Mouse (Mus musculus): Measurements from ENCODE around the gene Gm10959. TPM values are rescaled to one million over a fixed set of nuclear protein-coding genes. Genes with fewer than 3 reads are reported as not detected.

Gene Gm10959
- polyA plus RNA-seq, 1 experiment from 2014 or later = not detected

DNA sequence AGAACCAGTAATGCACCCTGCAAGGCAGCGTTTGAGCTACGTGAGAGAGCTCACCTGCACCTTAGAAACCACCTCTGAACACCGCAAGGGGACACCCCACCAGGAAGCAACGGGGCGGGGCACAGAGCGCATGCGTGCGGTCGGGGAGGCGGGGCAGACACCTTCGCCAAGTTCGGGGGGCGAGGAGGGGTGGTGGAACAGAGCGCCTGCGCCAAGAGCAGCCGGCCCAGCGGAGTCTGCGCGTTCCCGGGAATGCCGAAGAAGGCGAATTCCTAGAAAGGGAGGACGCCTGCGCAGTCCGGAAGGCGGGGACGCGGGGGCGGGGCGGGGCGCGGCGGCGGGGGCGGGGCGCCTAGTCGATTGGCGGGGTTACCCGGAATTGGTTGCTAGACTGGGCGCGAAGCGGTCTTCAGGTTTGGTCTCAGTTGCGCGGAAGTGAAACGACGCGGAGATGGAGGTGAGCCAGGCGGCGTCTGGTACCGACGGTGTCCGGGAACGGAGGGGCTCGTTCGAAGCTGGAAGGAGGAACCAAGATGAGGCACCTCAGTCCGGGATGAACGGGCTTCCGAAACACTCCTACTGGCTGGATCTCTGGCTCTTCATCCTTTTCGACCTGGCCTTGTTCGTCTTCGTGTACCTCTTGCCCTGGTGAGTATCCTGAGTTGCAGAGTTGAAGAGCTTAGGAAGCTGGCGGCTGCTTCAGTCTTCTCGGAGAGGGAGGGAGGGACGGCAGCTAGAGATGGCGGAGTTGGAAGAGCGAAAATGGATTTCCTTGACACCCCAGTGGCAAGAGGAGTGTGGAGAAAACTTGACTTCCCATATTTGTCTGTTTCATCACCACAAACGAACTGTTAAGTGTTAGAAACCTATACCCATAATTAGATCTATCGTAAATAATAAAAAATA is 5.1 kb upstream of the Gm10959 start, which contains the start of gene 1810037I17Rik:
Gene 1810037I17Rik (plus strand): TSS at position 195 of the 906 bp plus-strand sequence.
- H3K4me2 ChIP-seq (ENCODE audit: low read length) = peak within 1 kb of the TSS; percentile 51
- H3K27ac ChIP-seq (ENCODE audit: low read depth, low read length) = peak within 1 kb of the TSS; percentile 63; the same call in 1 of the 2 replicates
- peak within 1 kb of the TSS; percentile 66 for H3K9ac ChIP-seq (ENCODE audit: low read length)
- DNase-seq (ENCODE audit: low spot score) = peak; percentile 98
- 0 out of 2 replicates have a peak, but pooled peaks cover 4% of the 10 kb centered on the region for H3K4me1 ChIP-seq (ENCODE audit: control insufficient read depth, insufficient read depth, low read length)
- H3K9me3 ChIP-seq (replicated peaks; ENCODE audit: control insufficient read depth, low read length) = no peaks in the 10 kb centered on the region
- WGBS = 1% methylated on average over 65 of the region's 68 CpGs
- peaks cover 5% of the 10 kb centered on the region; the same call in 1 of the 2 replicates for H3K36me3 ChIP-seq (ENCODE audit: control insufficient read depth, insufficient read depth, low read length)
- no peaks in the 10 kb centered on the region for H3K27me3 ChIP-seq (replicated peaks; ENCODE audit: control insufficient read depth, insufficient read depth, low read length)
- H3K4me3 ChIP-seq (ENCODE audit: low read depth, low read length) = peak within 1 kb of the TSS; percentile 57
- peak; percentile 99 for ATAC-seq

DNA sequence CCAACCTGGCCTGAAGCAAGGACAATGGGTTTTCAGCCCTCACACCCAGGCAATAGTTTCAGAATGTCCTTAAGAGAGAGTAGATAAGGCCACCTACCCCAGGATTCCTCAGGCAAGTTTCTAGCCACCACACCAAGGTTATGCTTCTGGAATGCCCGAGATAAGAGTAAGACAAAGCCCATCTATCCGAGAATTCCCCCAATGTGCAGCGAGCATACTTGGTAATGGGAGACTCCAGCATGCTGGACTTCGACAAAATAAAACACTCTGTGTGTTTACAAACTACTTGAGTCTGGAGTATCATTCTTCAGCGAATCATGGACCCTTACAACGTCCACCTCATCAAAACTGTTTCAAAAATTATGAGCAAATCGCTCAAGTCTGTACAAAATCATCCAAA is 4.0 kb upstream of the Gm10959 start:
- 77% methylated on average over 7 of the region's 7 CpGs for WGBS
- Histone ChIP-seq H3K27ac (ENCODE audit: low read depth, low read length) (no peak overlapping the region), H3K4me3 (ENCODE audit: low read depth, low read length) (0 out of 2 replicates have a peak overlapping the region, but pooled peaks have one; percentile 57), H3K36me3 (ENCODE audit: control insufficient read depth, insufficient read depth, low read length) (peaks cover 5% of the 10 kb centered on the region; the same call in 1 of the 2 replicates), H3K4me1 (ENCODE audit: control insufficient read depth, insufficient read depth, low read length) (0 out of 2 replicates have a peak, but pooled peaks cover 4% of the 10 kb centered on the region), H3K9me3 (replicated peaks; ENCODE audit: control insufficient read depth, low read length) (no peaks in the 10 kb centered on the region), H3K9ac (ENCODE audit: low read length) (no peak overlapping the region), H3K4me2 (ENCODE audit: low read length) (peak overlapping the region; percentile 51), H3K27me3 (replicated peaks; ENCODE audit: control insufficient read depth, insufficient read depth, low read length) (no peaks in the 10 kb centered on the region)
- DNase-seq (ENCODE audit: low spot score) (no peak), ATAC-seq (no peak)

DNA sequence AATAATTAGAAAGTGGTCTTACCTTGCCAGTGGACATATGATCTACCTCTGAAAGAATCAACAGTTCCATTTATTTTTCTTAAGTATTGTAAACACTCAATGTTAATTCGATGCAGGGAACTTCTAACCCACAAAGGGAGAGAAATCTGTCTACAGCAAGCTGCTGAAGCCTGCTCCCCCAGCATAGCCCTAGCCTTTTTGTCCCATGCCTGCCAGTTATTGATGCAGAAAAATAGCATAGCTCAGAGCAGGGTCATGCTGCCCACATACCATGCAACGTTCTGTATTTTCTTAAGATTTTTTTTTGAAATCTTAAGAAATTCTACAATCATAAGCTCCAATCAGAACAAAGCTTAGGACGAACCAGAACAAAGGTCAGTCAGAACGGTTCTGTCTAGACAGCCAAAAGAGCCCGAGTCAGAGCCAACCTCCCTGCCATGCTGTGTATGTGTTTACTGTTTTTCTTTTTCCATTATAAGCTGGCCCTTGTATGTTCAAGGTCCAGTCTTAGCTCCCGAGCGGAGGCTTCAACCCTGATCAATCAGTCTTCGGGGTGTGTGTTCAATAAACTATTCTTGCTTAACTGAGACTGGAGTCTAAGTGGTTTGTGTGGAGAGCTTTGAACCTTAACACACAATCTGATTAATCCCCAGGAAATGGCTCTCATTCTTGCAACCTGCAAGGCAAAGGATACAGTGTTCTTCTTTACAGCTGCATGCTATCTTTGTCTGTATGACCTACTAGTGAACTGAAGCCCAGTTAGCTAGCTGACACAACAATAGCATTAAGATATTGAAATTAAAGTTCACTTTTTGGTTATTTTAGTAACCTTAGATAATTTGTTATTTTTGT is 2.7 kb upstream of the Gm10959 start:
- ATAC-seq (no peak), DNase-seq (ENCODE audit: low spot score) (no peak)
- WGBS = 81% methylated on average over 8 of the region's 8 CpGs
- Histone ChIP-seq H3K27me3 (replicated peaks; ENCODE audit: control insufficient read depth, insufficient read depth, low read length) (no peaks in the 10 kb centered on the region), H3K9ac (ENCODE audit: low read length) (no peak overlapping the region), H3K4me2 (ENCODE audit: low read length) (no peak overlapping the region), H3K4me1 (ENCODE audit: control insufficient read depth, insufficient read depth, low read length) (0 out of 2 replicates have a peak, but pooled peaks cover 4% of the 10 kb centered on the region), H3K27ac (ENCODE audit: low read depth, low read length) (no peak overlapping the region), H3K36me3 (ENCODE audit: control insufficient read depth, insufficient read depth, low read length) (peaks cover 5% of the 10 kb centered on the region; the same call in 1 of the 2 replicates), H3K9me3 (replicated peaks; ENCODE audit: control insufficient read depth, low read length) (no peaks in the 10 kb centered on the region), H3K4me3 (ENCODE audit: low read depth, low read length) (no peak overlapping the region)

DNA sequence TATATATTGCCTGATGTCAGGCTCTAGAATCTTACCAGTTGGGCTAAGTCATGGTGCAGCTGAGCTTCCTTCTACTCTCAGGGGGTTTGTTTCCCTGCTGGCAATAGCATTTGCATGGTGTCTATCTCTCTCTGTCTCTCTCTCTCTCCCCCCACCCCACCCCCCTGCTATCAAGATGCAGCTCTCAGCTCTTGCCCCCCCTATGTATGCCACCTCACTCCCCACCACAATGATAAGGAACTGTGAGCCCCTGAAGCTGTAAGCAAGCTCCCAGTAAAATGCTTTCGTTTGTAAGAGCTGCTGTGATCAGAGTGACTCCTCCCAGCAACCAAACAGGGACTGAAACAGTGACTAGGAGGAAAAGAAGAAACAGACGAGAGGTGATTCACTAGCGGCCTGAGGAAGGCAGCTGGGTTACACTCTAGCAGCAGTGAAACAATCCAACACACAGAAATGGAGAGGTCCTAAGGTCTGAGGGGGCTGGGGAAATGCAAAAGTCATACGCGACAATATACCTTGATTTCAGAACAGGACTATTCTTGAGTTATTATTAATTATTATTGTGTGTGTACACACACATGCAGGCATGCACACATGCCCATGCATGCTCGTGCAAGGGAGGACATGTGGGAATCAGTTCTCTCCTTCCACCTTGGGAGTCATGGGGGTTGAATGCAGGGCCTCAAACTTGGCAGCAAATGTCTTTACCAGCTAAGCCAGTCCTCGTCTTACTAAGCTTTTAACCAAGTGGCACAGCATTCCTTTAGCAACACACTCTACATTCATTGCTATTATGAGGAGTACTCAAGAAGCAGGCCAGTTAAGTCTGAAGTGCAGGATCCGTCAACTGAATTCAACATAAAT is 1.6 kb upstream of the Gm10959 start:
- no peaks in the 10 kb centered on the region for H3K36me3 ChIP-seq (ENCODE audit: control insufficient read depth, insufficient read depth, low read length)
- H3K4me1 ChIP-seq (ENCODE audit: control insufficient read depth, insufficient read depth, low read length) = no peaks in the 10 kb centered on the region
- H3K27me3 ChIP-seq (replicated peaks; ENCODE audit: control insufficient read depth, insufficient read depth, low read length) = no peaks in the 10 kb centered on the region
- ATAC-seq (no peak), DNase-seq (ENCODE audit: low spot score) (no peak)
- no peak overlapping the region for H3K9ac ChIP-seq (ENCODE audit: low read length)
- no peak overlapping the region for H3K4me2 ChIP-seq (ENCODE audit: low read length)
- no peaks in the 10 kb centered on the region for H3K9me3 ChIP-seq (replicated peaks; ENCODE audit: control insufficient read depth, low read length)
- H3K27ac ChIP-seq (ENCODE audit: low read depth, low read length) = no peak overlapping the region
- no peak overlapping the region for H3K4me3 ChIP-seq (ENCODE audit: low read depth, low read length)
- WGBS = 65% methylated on average over 8 of the region's 8 CpGs

DNA sequence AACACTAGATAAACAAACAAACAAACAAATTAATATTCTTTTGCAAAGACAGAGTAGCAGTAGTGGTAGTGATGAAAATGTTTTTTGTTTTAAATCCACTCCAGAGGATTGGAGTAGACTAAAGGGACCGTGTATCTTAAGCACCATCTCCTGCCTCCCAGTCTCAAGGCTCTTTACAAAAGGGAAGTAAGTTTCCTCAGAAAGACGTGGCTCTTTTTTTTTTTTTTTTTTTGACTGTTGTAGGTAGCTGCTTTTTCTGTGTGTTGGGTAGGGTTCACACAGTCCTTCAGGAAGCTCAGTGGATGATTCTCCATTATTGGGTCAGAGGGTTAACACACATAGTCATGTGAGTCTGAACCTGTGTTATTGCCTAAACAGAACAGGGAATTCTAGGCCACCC is 488 bp downstream of the Gm10959 start:
- DNase-seq (ENCODE audit: low spot score) (no peak), ATAC-seq (no peak)
- Histone ChIP-seq H3K4me1 (ENCODE audit: control insufficient read depth, insufficient read depth, low read length) (no peaks in the 10 kb centered on the region), H3K4me3 (ENCODE audit: low read depth, low read length) (no peak overlapping the region), H3K9me3 (replicated peaks; ENCODE audit: control insufficient read depth, low read length) (no peaks in the 10 kb centered on the region), H3K27me3 (replicated peaks; ENCODE audit: control insufficient read depth, insufficient read depth, low read length) (no peaks in the 10 kb centered on the region), H3K36me3 (ENCODE audit: control insufficient read depth, insufficient read depth, low read length) (no peaks in the 10 kb centered on the region), H3K4me2 (ENCODE audit: low read length) (no peak overlapping the region), H3K9ac (ENCODE audit: low read length) (no peak overlapping the region), H3K27ac (ENCODE audit: low read depth, low read length) (no peak overlapping the region)
- 75% methylated on average over 2 of the region's 2 CpGs for WGBS

DNA sequence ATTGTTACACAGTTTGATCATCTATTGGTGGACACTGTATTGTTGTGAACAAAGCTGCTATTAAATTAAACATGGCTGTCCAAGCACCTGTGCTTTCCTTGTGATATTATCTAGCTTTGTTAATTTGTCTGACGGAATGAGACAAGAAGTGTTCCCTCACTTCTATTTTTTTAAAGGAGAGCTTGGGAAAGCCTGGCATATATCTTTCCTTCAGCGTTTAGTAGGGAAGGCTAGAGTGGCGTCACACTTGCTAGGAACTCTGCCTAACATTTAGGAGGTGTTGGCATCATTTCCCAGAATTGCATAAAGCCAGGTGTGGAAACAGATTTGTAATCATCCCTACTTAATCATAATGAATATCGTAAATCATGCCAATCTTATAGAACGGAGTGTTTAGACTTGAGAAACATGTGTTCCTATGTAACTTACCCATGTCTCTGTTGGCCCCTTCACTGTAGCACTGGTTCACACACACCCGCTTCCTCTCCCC is 2.9 kb downstream of the Gm10959 start:
- WGBS = 92% methylated on average over 6 of the region's 6 CpGs
- Histone ChIP-seq H3K4me1 (ENCODE audit: control insufficient read depth, insufficient read depth, low read length) (no peaks in the 10 kb centered on the region), H3K9ac (ENCODE audit: low read length) (no peak overlapping the region), H3K27ac (ENCODE audit: low read depth, low read length) (no peak overlapping the region), H3K4me2 (ENCODE audit: low read length) (no peak overlapping the region), H3K36me3 (ENCODE audit: control insufficient read depth, insufficient read depth, low read length) (no peaks in the 10 kb centered on the region), H3K27me3 (replicated peaks; ENCODE audit: control insufficient read depth, insufficient read depth, low read length) (no peaks in the 10 kb centered on the region), H3K4me3 (ENCODE audit: low read depth, low read length) (no peak overlapping the region), H3K9me3 (replicated peaks; ENCODE audit: control insufficient read depth, low read length) (no peaks in the 10 kb centered on the region)
- ATAC-seq (no peak), DNase-seq (ENCODE audit: low spot score) (no peak)

DNA sequence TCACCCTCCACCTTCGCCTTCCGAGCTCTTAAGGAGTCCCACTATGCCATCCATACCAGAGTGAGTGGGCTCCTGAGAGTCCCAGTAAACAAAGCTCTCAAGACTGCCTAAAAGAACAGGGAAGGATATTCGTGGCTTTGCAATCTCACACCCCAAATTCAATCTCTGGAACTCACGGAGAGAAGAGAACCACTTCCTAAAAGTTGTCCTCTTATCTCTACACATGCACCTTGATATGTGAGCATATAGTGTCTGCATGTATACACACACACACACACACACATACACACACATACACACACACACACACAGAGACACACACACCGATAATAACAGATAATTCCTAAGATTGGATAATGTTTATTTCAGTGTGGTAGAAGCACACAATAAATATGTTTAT is 3.7 kb downstream of the Gm10959 start:
- 93% methylated on average over 5 of the region's 5 CpGs for WGBS

DNA sequence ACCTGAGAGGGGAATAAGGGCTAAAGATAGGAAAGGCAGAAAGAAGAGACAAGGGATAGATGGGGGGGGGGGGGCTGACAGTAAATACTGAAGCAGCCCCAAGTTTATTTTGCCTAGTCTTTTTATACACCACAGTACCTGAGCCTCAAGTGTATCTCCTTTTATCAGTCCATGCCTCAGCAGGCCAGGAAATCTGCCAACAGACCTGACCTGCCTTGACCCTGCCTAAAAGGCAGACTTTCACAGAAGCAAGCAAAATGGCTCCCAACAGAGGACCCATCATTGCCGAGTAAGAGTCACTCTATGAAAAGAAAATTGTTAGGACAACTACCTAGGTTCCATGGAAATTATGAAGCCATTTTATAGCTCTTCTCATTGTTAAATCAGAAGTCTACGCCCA is 11.3 kb downstream of the Gm10959 start:
- H3K27ac ChIP-seq (ENCODE audit: low read depth, low read length) = no peak overlapping the region
- DNase-seq (ENCODE audit: low spot score) = no peak
- H3K4me3 ChIP-seq (ENCODE audit: low read depth, low read length) = no peak overlapping the region
- WGBS = 88% methylated on average over 2 of the region's 2 CpGs
- H3K27me3 ChIP-seq (replicated peaks; ENCODE audit: control insufficient read depth, insufficient read depth, low read length) = no peaks in the 10 kb centered on the region
- ATAC-seq = no peak
- no peak overlapping the region for H3K4me2 ChIP-seq (ENCODE audit: low read length)
- no peaks in the 10 kb centered on the region for H3K9me3 ChIP-seq (replicated peaks; ENCODE audit: control insufficient read depth, low read length)
- H3K36me3 ChIP-seq (ENCODE audit: control insufficient read depth, insufficient read depth, low read length) = no peaks in the 10 kb centered on the region
- H3K9ac ChIP-seq (ENCODE audit: low read length) = no peak overlapping the region
- H3K4me1 ChIP-seq (ENCODE audit: control insufficient read depth, insufficient read depth, low read length) = no peaks in the 10 kb centered on the region

More for the DNA sequence above, 3.7 kb downstream of the Gm10959 start:
- DNase-seq (ENCODE audit: low spot score) = no peak
- Histone ChIP-seq H3K4me1 (ENCODE audit: control insufficient read depth, insufficient read depth, low read length) (no peaks in the 10 kb centered on the region), H3K9ac (ENCODE audit: low read length) (no peak overlapping the region), H3K9me3 (replicated peaks; ENCODE audit: control insufficient read depth, low read length) (no peaks in the 10 kb centered on the region), H3K4me3 (ENCODE audit: low read depth, low read length) (no peak overlapping the region), H3K4me2 (ENCODE audit: low read length) (no peak overlapping the region), H3K27ac (ENCODE audit: low read depth, low read length) (no peak overlapping the region), H3K36me3 (ENCODE audit: control insufficient read depth, insufficient read depth, low read length) (no peaks in the 10 kb centered on the region), H3K27me3 (replicated peaks; ENCODE audit: control insufficient read depth, insufficient read depth, low read length) (no peaks in the 10 kb centered on the region)
- ATAC-seq = no peak

Measured in forebrain, embryonic 14.5 days (tissue).